Mouse (Mus musculus): ENCODE measurements around the gene Dysf. TPM values are rescaled to one million over a fixed set of nuclear protein-coding genes. Genes with fewer than 3 reads are reported as not detected.

Dysf gene
- polyA plus RNA-seq, 1 experiment from 2014 or later, result 4.9 TPM

DNA sequence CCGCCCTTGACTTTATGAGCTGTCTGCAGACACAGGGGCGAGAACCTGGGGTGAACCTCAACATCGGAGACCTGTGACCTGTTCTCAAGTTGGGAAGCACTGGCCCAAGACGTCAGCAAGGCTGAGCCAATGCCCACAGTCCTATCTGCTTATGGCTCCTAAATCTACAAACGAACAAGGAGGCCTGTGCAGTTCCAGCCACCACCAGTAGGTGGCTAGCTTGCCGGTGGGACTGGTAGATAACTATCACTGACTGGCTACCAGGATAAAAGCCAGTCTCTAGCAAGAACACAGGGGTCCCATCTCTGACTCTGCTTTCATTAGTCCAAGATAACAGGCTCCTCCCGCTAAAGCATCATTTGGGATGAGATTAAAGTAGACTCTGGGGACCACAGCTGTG is 86.6 kb downstream of the Dysf start:
- ATAC-seq (ENCODE audit: low FRiP score), result peak; percentile 5; the same call in 1 of the 2 replicates
- H3K36me3 ChIP-seq, result no peaks in the 10 kb centered on the region

GRCm38 (mm10) chr6:84095882-84096281 is 87.5 kb downstream of the Dysf start:
- Histone ChIP-seq H3K9ac (no peak overlapping the region), H3K27me3 (peaks cover under 1% of the 10 kb centered on the region; the same call in 1 of the 2 replicates), H3K27ac (no peak overlapping the region), H3K4me3 (no peak overlapping the region), H3K36me3 (no peaks in the 10 kb centered on the region), H3K4me2 (replicated peaks) (no peak overlapping the region), H3K4me1 (peaks cover 5% of the 10 kb centered on the region), H3K9me3 (replicated peaks) (no peaks in the 10 kb centered on the region)
- ATAC-seq (ENCODE audit: low FRiP score), result peak; percentile 63
- WGBS, result 17% methylated on average over 7 of the region's 7 CpGs

More for the DNA sequence above, 86.6 kb downstream of the Dysf start:
- WGBS, result 21% methylated on average over 7 of the region's 7 CpGs
- H3K4me3 ChIP-seq, result no peak overlapping the region
- H3K27me3 ChIP-seq, result no peaks in the 10 kb centered on the region; the same call in 1 of the 2 replicates
- no peak overlapping the region for H3K27ac ChIP-seq
- no peaks in the 10 kb centered on the region for H3K9me3 ChIP-seq (replicated peaks)
- H3K4me1 ChIP-seq, result peaks cover 5% of the 10 kb centered on the region
- no peak overlapping the region for H3K4me2 ChIP-seq (replicated peaks)
- H3K9ac ChIP-seq, result no peak overlapping the region

- Histone ChIP-seq H3K27ac (no peak overlapping the region), H3K9me3 (replicated peaks) (no peaks in the 10 kb centered on the region), H3K4me3 (no peak overlapping the region), H3K27me3 (peaks cover 26% of the 10 kb centered on the region), H3K4me2 (replicated peaks) (no peak overlapping the region; the same call in 1 of the 2 replicates), H3K36me3 (no peaks in the 10 kb centered on the region), H3K9ac (no peak overlapping the region), H3K4me1 (peaks cover 28% of the 10 kb centered on the region)
- WGBS, result 50% methylated on average over 15 of the region's 15 CpGs
- no peak for ATAC-seq (ENCODE audit: low FRiP score)
These were observed 93.6 kb downstream of the Dysf start for GRCm38 (mm10) chr6:84102002-84102401.

- no peaks in the 10 kb centered on the region for H3K36me3 ChIP-seq
- H3K9me3 ChIP-seq (replicated peaks), result no peaks in the 10 kb centered on the region
- ATAC-seq (ENCODE audit: low FRiP score), result peak; percentile 83
- WGBS, result under 1% methylated on average over 40 of the region's 40 CpGs
- peaks cover 31% of the 10 kb centered on the region for H3K4me1 ChIP-seq
- H3K27ac ChIP-seq, result peak overlapping the region; percentile 72
- peak overlapping the region; percentile 60; the same call in 1 of the 2 replicates for H3K9ac ChIP-seq
- peak overlapping the region; percentile 74 for H3K4me2 ChIP-seq (replicated peaks)
- peak overlapping the region; percentile 37 for H3K4me3 ChIP-seq
- peaks cover 26% of the 10 kb centered on the region for H3K27me3 ChIP-seq
These were observed 97.0 kb downstream of the Dysf start for GRCm38 (mm10) chr6:84105148-84106022.

DNA sequence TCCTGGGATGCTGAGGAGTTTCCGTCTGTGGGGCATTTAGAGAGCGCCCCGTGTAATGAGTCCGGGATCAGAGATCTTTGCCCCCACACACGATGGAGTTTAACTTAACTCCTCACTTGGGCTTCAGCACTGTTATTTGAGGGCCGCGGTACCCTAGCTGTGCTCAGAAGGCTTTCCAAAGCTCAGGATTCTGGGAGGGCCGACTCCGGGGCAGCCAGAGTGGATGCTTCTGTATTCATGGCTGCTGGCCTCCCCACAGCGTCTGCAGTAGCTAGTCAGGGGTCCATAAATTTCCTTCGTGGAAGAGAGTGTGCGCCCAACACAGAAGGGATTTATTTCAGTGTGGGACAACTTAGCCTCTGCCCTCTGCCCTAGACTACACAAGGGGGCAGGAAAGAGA is 97.7 kb downstream of the Dysf start:
- Histone ChIP-seq H3K4me2 (replicated peaks) (peak overlapping the region; percentile 74), H3K27me3 (peaks cover 23% of the 10 kb centered on the region), H3K9me3 (replicated peaks) (no peaks in the 10 kb centered on the region), H3K9ac (peak overlapping the region; percentile 60; the same call in 1 of the 2 replicates), H3K4me3 (peak overlapping the region; percentile 37), H3K4me1 (peaks cover 31% of the 10 kb centered on the region), H3K27ac (peak overlapping the region; percentile 72), H3K36me3 (no peaks in the 10 kb centered on the region)
- peak; percentile 18; the same call in 1 of the 2 replicates for ATAC-seq (ENCODE audit: low FRiP score)
- 11% methylated on average over 12 of the region's 12 CpGs for WGBS

DNA sequence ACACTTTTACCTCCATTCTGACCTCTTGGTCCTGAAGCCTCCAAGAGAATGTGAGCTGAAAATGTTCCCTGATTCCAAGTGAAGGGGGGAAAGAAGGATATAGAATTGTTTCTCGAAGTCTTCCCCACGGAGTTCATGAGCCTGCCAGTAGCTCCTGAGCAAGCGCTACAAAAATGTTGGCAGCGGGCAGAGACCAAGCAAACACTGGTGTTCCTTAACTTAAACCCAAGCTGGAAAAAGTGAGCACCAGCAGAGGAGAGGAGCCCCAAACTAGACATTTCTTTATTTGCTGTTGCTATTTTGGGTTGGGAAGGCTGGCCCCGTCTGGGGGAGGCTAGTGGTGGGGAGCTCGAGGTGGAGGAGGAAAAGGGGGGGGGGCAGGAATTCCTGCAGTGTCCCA is 102.0 kb downstream of the Dysf start:
- 75% methylated on average over 6 of the region's 6 CpGs for WGBS
- ATAC-seq (ENCODE audit: low FRiP score), result no peak
- Histone ChIP-seq H3K9ac (no peak overlapping the region), H3K4me1 (peaks cover 17% of the 10 kb centered on the region), H3K27me3 (no peaks in the 10 kb centered on the region), H3K9me3 (replicated peaks) (no peaks in the 10 kb centered on the region), H3K4me3 (no peak overlapping the region), H3K4me2 (replicated peaks) (no peak overlapping the region), H3K36me3 (no peaks in the 10 kb centered on the region), H3K27ac (no peak overlapping the region)

DNA sequence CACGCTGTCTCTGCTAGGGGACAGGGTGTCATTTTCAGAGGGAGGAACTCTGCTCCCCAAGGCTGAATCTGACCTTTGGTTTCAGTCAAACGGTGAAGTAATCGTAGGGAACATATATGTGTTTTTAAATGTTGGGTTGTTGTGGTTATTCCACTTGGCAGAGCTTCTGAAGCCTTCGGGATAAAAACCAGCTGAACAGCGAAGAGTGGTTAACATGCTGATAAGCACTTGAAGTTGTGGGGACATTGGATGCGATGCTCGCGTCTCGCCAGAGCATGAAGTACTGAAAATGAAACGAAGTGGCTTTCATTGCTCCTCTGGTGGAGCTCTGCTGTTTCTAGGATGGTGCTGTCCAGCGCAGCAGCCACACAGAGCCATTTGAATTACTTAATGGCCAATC is 102.7 kb downstream of the Dysf start:
- no peak overlapping the region for H3K9ac ChIP-seq

GRCm38 (mm10) chr6:84119731-84120530 is 111.5 kb downstream of the Dysf start:
- no peak overlapping the region for H3K9ac ChIP-seq
- H3K27ac ChIP-seq, result no peak overlapping the region
- H3K4me1 ChIP-seq, result peaks cover 3% of the 10 kb centered on the region; the same call in 1 of the 2 replicates
- H3K36me3 ChIP-seq, result no peaks in the 10 kb centered on the region
- H3K4me2 ChIP-seq (replicated peaks), result no peak overlapping the region
- H3K9me3 ChIP-seq (replicated peaks), result no peaks in the 10 kb centered on the region
- no peaks in the 10 kb centered on the region for H3K27me3 ChIP-seq
- no peak for ATAC-seq (ENCODE audit: low FRiP score)
- 70% methylated on average over 24 of the region's 24 CpGs for WGBS
- no peak overlapping the region for H3K4me3 ChIP-seq

More for the DNA sequence above, 102.7 kb downstream of the Dysf start:
- WGBS, result 86% methylated on average over 11 of the region's 11 CpGs
- Histone ChIP-seq H3K27ac (no peak overlapping the region), H3K4me1 (peaks cover 11% of the 10 kb centered on the region), H3K36me3 (no peaks in the 10 kb centered on the region), H3K9me3 (replicated peaks) (no peaks in the 10 kb centered on the region), H3K4me3 (no peak overlapping the region), H3K27me3 (no peaks in the 10 kb centered on the region), H3K4me2 (replicated peaks) (no peak overlapping the region)
- no peak for ATAC-seq (ENCODE audit: low FRiP score)

- Histone ChIP-seq H3K4me3 (no peak overlapping the region), H3K27me3 (no peaks in the 10 kb centered on the region), H3K9me3 (replicated peaks) (no peaks in the 10 kb centered on the region), H3K9ac (no peak overlapping the region), H3K36me3 (no peaks in the 10 kb centered on the region), H3K4me2 (replicated peaks) (no peak overlapping the region), H3K27ac (no peak overlapping the region), H3K4me1 (peaks cover 3% of the 10 kb centered on the region; the same call in 1 of the 2 replicates)
- WGBS, result 76% methylated on average over 9 of the region's 9 CpGs
- ATAC-seq (ENCODE audit: low FRiP score), result no peak
These were observed 116.2 kb downstream of the Dysf start for GRCm38 (mm10) chr6:84124609-84125008.

DNA sequence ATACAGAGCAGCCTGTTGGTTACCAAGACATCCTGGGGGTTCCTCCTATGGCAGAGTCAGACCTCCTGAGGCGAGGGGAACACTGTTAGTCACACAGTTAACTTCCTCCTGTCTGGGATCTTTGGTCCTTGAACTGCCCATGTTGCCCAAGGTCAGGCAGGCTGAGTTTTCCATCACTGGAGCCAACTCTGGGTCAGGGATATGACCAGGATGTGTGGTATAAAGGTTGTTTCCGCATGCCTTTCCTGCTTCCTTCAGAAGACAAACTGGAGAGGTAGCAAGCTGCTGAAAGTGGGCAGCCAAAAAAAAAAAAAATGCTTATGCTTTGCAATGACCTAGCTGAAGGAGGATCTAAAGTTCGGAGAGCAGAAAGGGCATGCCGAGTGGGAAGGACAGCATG is 116.7 kb downstream of the Dysf start:
- peaks cover 2% of the 10 kb centered on the region; the same call in 1 of the 2 replicates for H3K4me1 ChIP-seq
- no peak overlapping the region for H3K27ac ChIP-seq
- H3K4me3 ChIP-seq, result no peak overlapping the region
- WGBS, result 79% methylated on average over 4 of the region's 4 CpGs
- H3K36me3 ChIP-seq, result no peaks in the 10 kb centered on the region
- no peaks in the 10 kb centered on the region for H3K9me3 ChIP-seq (replicated peaks)
- ATAC-seq (ENCODE audit: low FRiP score), result no peak
- no peak overlapping the region for H3K4me2 ChIP-seq (replicated peaks)
- no peaks in the 10 kb centered on the region for H3K27me3 ChIP-seq
- no peak overlapping the region for H3K9ac ChIP-seq

DNA sequence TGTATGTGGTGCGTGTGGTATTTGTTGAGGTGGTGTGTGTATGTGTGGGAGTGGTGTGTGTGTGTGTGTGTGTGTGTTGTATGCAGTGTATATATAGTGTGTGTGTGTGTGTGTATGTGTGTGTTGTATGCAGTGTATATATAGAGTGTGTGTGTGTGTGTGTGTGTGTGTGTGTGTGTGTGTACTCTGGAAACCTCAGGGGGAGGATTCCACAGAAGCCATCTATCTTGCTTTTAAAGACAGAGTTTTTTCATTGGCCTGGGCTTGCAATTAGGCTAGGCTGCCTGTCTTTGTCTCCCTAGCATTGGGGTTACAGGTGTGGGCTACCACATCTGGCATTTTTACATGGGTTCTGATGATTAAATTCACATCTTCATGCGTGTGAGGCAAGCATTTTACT is 119.8 kb downstream of the Dysf start:
- Histone ChIP-seq H3K27me3 (no peaks in the 10 kb centered on the region), H3K4me1 (peaks cover 7% of the 10 kb centered on the region; the same call in 1 of the 2 replicates), H3K9me3 (replicated peaks) (no peaks in the 10 kb centered on the region), H3K36me3 (no peaks in the 10 kb centered on the region), H3K4me3 (no peak overlapping the region), H3K4me2 (replicated peaks) (no peak overlapping the region), H3K27ac (no peak overlapping the region), H3K9ac (no peak overlapping the region)
- no peak for ATAC-seq (ENCODE audit: low FRiP score)
- 89% methylated on average over 2 of the region's 2 CpGs for WGBS

DNA sequence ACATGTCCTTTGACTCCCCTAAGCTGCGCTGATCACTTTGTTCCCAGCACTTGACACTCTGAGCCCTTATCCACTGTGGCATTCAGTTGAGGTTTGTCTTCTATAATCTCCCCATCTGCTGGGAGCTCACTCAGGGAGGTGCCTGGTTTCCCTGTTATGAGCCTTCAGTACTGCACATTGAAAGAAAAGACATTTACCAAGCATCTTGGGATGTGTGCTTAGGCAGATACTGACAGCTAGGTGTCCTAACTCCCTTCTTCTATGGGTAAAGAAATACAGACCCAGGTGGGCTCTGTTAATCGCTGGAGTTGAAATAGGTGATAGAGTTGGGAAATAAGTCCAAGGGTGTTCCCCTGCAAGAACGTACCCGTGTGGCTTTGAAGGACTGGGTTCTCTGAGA is 122.5 kb downstream of the Dysf start:
- no peak overlapping the region for H3K27ac ChIP-seq
- ATAC-seq (ENCODE audit: low FRiP score), result no peak
- peaks cover 17% of the 10 kb centered on the region for H3K4me1 ChIP-seq
- H3K9me3 ChIP-seq (replicated peaks), result no peaks in the 10 kb centered on the region
- WGBS, result 93% methylated on average over 4 of the region's 4 CpGs
- H3K9ac ChIP-seq, result no peak overlapping the region
- H3K4me3 ChIP-seq, result no peak overlapping the region
- H3K4me2 ChIP-seq (replicated peaks), result no peak overlapping the region
- no peaks in the 10 kb centered on the region for H3K27me3 ChIP-seq
- H3K36me3 ChIP-seq, result no peaks in the 10 kb centered on the region

All from hindbrain, embryonic 12.5 days (tissue).